Mouse (Mus musculus) adrenal gland, postnatal 10 days (tissue): Measurements from ENCODE around the gene Dhx38. TPM values are rescaled to one million over a fixed set of nuclear protein-coding genes. Genes with fewer than 3 reads are reported as not detected.

Experiments
- DNase-seq: peaks from one replicate; pipeline ENCODE4 v3.0.0; 2021; ENCODE audit warnings: mixed read lengths
- total RNA-seq, 2 experiments: library from RNA; stranded (reverse); gene quantifications; 2 replicates each; pipeline ENCODE4 v1.2.3; 2021

The Dhx38 gene
- total RNA-seq, 2 experiments from 2014 or later = 21.7 to 23.7 TPM

GRCm38 (mm10) chr8:109551663-109552062, 14.0 kb downstream of the Dhx38 start:
- DNase-seq = peak; percentile 24

GRCm38 (mm10) chr8:109544049-109544448, 21.6 kb downstream of the Dhx38 start:
- no peak for DNase-seq

GRCm38 (mm10) chr8:109542748-109543519, 22.7 kb downstream of the Dhx38 start:
- DNase-seq = no peak

- DNase-seq = no peak
Measured at GRCm38 (mm10) chr8:109542165-109542564, 23.5 kb downstream of the Dhx38 start.

GRCm38 (mm10) chr8:109536703-109537102, 29.0 kb downstream of the Dhx38 start:
- DNase-seq = peak; percentile 88

- DNase-seq = peak; percentile 58
Measured at GRCm38 (mm10) chr8:109535140-109535990, 30.3 kb downstream of the Dhx38 start.

- no peak for DNase-seq
Measured at GRCm38 (mm10) chr8:109524008-109524407, 41.7 kb downstream of the Dhx38 start.

GRCm38 (mm10) chr8:109505560-109505959, 60.1 kb downstream of the Dhx38 start:
- no peak for DNase-seq

- DNase-seq = no peak
Measured at GRCm38 (mm10) chr8:109503566-109503965, 62.1 kb downstream of the Dhx38 start.

GRCm38 (mm10) chr8:109499009-109499717, 66.5 kb downstream of the Dhx38 start:
- DNase-seq = no peak

Other genes starting within 250 kb of the Dhx38 start
- not detected for gene Pmfbp1, start 71.8 kb downstream of the Dhx38 start, total RNA-seq
- 10 to 100 TPM; 10.5 to 11.8 TPM for gene Txnl4b, start within 50 bp of the Dhx38 start, total RNA-seq
- 100 to 1,000 TPM; 313 to 788 TPM for gene Hp, start 13.3 kb upstream of the Dhx38 start, total RNA-seq
- gene Dhodh, start 42.8 kb upstream of the Dhx38 start, total RNA-seq = 10 to 100 TPM; 24.8 to 28.2 TPM
- gene Pkd1l3, start 48.7 kb upstream of the Dhx38 start, total RNA-seq = under 1 TPM; 0.15 to 0.21 TPM
- 10 to 100 TPM; 71.9 to 78.1 TPM for gene Ist1, start 127.4 kb upstream of the Dhx38 start, total RNA-seq
- 10 to 100 TPM; 12.0 to 14.7 TPM for gene Zfp821, start 139.7 kb upstream of the Dhx38 start, total RNA-seq
- 10 to 100 TPM; 43.1 to 44.7 TPM for gene Atxn1l, start 171.9 kb upstream of the Dhx38 start, total RNA-seq
- gene Ap1g1, start 212.7 kb upstream of the Dhx38 start, total RNA-seq = 10 to 100 TPM; 72.7 to 76.1 TPM